Mouse (Mus musculus) brain, embryonic 18.5 days (tissue): ENCODE results near the gene Ptpru.

ENCODE experiments used
- DNase-seq: peaks from one replicate; pipeline ENCODE4 v3.0.0-alpha.2; 2012; ENCODE audit warnings: low read depth, low spot score

Gene Ptpru

DNA sequence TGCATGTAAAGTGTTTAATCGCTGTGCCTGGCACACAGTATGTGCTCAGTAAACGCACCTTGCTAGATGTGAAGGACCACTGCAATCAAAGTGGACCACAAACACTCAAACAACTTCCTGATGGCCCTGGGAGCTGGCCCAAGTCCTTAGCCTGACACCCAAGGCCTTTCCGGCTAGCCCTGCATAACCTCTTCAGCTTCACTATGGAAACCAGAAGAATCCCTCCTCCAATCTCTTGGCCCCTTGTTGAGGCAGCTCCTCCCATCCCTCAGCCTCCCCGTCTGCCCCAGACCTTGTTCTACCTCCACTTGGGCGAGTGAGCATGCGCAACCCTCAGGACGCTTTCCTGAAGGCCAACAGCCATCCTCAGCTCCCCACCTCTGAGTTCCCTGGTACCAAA, 51.3 kb downstream of the Ptpru start:
- no peak for DNase-seq

GRCm38 (mm10) chr4:131784034-131784433, 54.1 kb downstream of the Ptpru start:
- no peak for DNase-seq

DNA sequence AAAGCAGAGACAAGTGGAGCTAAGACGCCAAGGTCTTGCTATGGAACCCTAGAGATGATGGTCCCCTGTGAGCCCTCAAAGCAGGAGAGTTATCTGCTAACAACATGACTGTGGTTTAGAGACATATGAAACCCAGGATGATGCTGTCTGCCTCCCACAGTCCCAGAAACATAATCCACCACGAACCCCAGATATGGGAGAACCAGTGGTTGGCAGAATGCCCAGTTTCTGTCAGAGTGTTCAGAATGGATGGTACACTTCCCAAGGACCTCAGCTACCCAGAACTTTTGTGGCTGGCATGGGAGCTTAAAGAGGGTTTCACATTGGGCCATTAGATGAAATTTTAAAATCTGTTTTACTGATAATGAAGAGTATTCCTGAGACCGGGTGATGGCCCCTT, 57.1 kb downstream of the Ptpru start:
- no peak for DNase-seq

DNA sequence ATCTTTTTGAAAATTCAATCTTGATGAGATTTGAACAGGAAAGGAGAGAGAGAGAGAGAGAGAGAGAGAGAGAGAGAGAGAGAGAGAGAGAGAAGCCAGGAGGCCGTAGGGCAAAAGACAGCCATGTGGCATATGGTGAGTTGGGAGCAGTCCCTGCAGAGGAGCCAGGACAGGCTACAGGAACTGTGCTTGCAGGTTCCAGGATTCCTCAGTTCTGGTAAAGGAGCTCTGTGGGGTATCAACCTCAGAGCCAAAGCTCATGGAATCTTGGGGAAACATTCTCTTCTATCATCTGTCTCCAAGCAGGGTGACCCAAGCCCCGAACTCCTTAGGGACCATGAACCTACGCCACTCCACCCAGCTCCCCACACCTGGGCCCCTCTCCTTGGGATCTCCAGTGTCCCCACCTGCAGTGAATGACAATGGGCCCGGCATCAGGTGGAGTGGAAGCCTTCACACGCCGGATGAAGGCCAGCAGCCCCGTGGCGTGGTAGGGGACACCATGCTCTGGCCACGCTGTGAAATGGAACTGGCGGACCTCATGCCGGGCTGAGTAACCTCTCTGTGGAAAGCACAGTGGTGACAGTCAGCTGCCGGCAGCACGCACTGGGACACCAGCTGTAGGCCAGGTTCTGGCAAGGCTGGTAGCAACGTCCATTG, 59.3 kb downstream of the Ptpru start:
- DNase-seq: no peak

- no peak for DNase-seq
These were observed 66.7 kb downstream of the Ptpru start for GRCm38 (mm10) chr4:131771384-131771783.

DNA sequence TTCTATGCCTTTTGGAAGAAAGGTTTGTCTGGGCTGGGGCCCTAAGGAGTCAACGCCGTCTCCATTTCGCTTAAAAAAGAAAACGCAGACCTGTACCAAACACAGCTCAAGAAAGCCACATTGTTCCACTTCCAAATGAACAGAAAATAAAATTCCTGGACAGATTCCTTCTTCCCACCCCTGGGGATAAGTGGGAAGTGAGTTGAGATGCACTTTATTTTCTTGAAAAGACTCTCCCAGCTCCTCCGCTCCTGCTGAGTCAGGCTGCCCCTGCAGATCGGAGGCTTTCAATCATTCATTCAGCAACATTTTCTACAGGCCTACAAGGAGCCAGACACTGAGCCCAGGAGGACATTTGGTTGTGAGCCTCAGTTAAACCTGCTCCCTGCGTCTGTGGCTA, 74.2 kb downstream of the Ptpru start:
- no peak for DNase-seq

- no peak for DNase-seq
These were observed 74.6 kb downstream of the Ptpru start for GRCm38 (mm10) chr4:131763479-131763878.

- no peak for DNase-seq
These were observed 75.8 kb downstream of the Ptpru start for GRCm38 (mm10) chr4:131762211-131762784.

DNA sequence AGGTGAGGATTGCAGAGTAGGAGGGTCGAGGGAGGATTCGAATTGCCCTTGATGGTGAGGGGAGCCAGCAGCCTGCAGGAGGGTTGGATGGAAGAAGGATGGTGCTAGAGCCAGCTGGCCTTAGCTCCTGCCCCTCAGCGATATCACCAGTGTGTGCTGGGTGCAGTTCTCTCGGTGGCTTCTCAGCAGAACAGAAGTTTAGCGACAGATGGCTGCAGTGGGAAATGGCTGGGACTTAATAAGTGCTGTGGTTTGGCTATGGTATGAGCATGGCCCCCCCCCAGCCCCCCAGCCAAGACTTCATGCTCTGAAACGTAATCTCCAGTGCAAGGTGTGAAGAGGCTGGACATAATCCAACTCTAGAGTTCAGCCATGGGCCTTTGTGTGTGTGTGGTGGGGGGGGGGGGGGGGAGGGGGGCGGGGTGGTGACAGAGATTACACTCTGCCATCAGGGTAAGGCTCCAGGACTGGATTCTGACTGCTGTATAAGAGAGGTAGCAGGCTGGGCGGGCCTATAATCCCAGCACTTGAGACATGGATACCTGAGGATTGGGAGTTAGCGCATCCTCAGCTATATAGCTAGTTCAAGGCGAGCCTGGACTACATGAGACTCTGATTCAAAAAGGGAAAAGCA, 85.8 kb downstream of the Ptpru start:
- DNase-seq: peak; percentile 37

GRCm38 (mm10) chr4:131751561-131751960, 86.5 kb downstream of the Ptpru start:
- no peak for DNase-seq

GRCm38 (mm10) chr4:131749802-131750201, 88.3 kb downstream of the Ptpru start:
- no peak for DNase-seq

DNA sequence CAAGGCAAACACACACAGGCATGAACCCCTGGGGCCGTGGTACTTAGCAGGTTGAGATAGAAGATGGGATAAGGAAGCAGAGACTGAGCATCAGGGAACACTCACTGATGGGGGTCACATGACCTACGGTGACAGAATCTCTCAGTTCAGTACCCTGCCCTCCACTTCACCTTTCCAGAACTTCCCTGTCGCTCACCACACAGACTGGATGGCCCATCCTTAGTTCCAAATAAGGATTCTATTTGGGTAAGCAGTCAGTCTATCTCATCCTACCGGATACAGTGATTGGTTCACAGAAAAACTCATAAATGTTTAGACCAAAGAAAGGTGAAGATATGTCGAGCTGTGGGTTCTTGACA, 93.4 kb downstream of the Ptpru start:
- no peak for DNase-seq

GRCm38 (mm10) chr4:131743831-131744684, 94.0 kb downstream of the Ptpru start:
- no peak for DNase-seq

DNA sequence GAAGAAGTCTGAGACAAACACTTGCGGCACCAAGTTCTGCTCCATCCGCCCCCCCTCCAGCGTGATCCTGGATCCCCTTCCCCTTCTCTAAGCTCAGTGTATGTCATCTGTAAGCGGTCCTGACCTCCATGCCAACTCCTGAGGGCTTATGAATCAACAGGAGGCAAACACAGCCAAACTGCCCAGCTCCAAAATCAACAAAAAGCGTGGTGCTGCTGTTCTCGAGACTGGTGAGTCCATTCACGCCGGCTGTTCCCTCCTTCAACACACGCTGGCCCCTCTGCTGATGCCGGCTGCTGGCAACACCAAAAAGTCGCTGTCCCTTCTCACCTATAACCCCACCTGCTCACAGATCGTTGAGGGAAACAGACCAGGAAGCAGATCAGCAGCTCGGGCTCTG, 95.1 kb downstream of the Ptpru start:
- DNase-seq: no peak

- no peak for DNase-seq
These were observed 97.5 kb downstream of the Ptpru start for GRCm38 (mm10) chr4:131740621-131741020.

- DNase-seq: no peak
These were observed 109.5 kb downstream of the Ptpru start for GRCm38 (mm10) chr4:131728628-131729027.

DNA sequence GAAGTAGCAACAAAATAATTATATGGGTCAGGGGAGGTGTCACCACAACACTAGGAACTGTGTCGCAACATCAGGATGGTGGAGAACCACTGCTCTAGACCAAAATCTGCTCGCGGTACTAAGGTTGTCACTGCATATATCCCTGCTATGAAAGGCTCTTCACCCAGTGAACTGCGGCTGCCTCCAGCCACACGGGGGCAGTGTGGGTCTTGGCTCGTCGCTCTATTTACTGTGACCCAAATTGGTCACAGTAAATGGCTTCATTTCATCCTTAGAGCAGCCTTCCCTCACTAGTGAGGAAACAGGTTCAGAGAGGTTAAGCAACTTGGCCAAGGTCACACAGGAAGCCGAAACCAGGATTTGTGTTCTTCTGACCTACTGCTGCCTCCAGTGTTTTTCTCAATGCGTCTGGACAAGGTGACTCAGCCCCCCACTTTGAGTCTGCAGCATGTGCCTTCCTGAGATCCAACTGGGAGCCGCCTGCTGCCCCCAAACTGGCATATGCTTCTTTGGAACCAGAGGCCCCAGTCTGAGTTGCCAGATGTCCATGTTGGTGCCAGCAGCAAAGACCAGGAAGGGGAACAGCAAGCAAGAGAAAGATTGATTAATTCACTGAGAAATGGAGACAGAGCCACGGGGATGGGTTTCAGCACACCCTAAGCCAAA, 114.5 kb downstream of the Ptpru start:
- peak; percentile 22 for DNase-seq

GRCm38 (mm10) chr4:131722121-131722841, 115.8 kb downstream of the Ptpru start:
- no peak for DNase-seq

DNA sequence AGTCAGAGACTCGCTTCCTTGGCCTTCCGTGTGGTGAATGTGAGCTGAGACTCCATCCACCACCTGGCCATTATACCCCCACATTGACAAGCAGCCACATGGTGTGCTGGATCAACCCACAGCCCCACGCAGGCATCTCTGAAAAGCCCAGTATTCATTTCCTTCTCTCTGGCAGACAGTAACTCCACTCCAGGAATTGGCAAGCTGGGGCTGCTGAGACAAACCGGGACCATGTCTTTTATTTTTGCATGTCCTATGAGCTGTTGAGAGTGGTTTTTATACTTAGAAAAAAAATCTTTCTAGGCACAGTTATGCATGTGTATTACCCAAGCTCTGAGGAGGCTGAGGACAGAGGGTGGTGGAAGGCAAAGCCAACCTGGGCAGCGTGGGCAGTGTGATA, 118.9 kb downstream of the Ptpru start:
- no peak for DNase-seq
